Mouse (Mus musculus) mesoderm, embryonic 11.5 days (tissue): Measurements from ENCODE around the gene Tctex1d1.
A peak's percentile ranks its signal among the peaks of the same experiment; 100 is the strongest.

ENCODE experiments used
- DNase-seq: peaks from one replicate; pipeline ENCODE4 v3.0.0-alpha.2; 2012; ENCODE audit warnings: low read depth, low spot score

Gene Tctex1d1

GRCm38 (mm10) chr4:102978440-102978839, at the start of gene Tctex1d1:
Gene Tctex1d1 (plus strand): TSS chr4:102978606.
- DNase-seq = peak; percentile 53

- DNase-seq = no peak
These were observed 48.9 kb upstream of the Tctex1d1 start for GRCm38 (mm10) chr4:102929491-102929890.

GRCm38 (mm10) chr4:102930679-102931078, 47.7 kb upstream of the Tctex1d1 start:
- no peak for DNase-seq

- DNase-seq = no peak
These were observed 38.1 kb upstream of the Tctex1d1 start for GRCm38 (mm10) chr4:102940266-102940665.

GRCm38 (mm10) chr4:102940738-102941137, 37.7 kb upstream of the Tctex1d1 start:
- DNase-seq = no peak

GRCm38 (mm10) chr4:102944325-102944724, 34.1 kb upstream of the Tctex1d1 start:
- no peak for DNase-seq

- no peak for DNase-seq
These were observed 25.9 kb upstream of the Tctex1d1 start for GRCm38 (mm10) chr4:102952476-102952875.

GRCm38 (mm10) chr4:102955294-102955956, 23.0 kb upstream of the Tctex1d1 start:
- no peak for DNase-seq

- DNase-seq = no peak
These were observed 19.0 kb upstream of the Tctex1d1 start for GRCm38 (mm10) chr4:102959409-102959808.

GRCm38 (mm10) chr4:102964174-102964573, 14.2 kb upstream of the Tctex1d1 start:
- no peak for DNase-seq

- no peak for DNase-seq
These were observed 10.6 kb upstream of the Tctex1d1 start for GRCm38 (mm10) chr4:102967811-102968210.

- no peak for DNase-seq
These were observed 8.8 kb upstream of the Tctex1d1 start for GRCm38 (mm10) chr4:102969599-102969998.

- DNase-seq = no peak
These were observed 7.2 kb upstream of the Tctex1d1 start for GRCm38 (mm10) chr4:102971159-102971558.

GRCm38 (mm10) chr4:102972071-102972470, 6.3 kb upstream of the Tctex1d1 start:
- DNase-seq = no peak

GRCm38 (mm10) chr4:102974172-102974571, 4.2 kb upstream of the Tctex1d1 start:
- DNase-seq = no peak

- DNase-seq = no peak
These were observed 1.8 kb upstream of the Tctex1d1 start for GRCm38 (mm10) chr4:102976290-102977275.

- no peak for DNase-seq
These were observed 556 bp upstream of the Tctex1d1 start for GRCm38 (mm10) chr4:102977778-102978321.

GRCm38 (mm10) chr4:102979385-102979784, 979 bp downstream of the Tctex1d1 start:
- DNase-seq = no peak

- DNase-seq = no peak
These were observed 3.3 kb downstream of the Tctex1d1 start for GRCm38 (mm10) chr4:102981709-102982108.

GRCm38 (mm10) chr4:102986173-102986572, 7.8 kb downstream of the Tctex1d1 start:
- no peak for DNase-seq

GRCm38 (mm10) chr4:102986917-102987316, 8.5 kb downstream of the Tctex1d1 start:
- peak; percentile 78 for DNase-seq

GRCm38 (mm10) chr4:102987325-102987724, 8.9 kb downstream of the Tctex1d1 start:
- DNase-seq = no peak
